Mouse (Mus musculus): ENCODE data around the gene Slc30a4. TPM values are rescaled to one million over a fixed set of nuclear protein-coding genes. Genes with fewer than 3 reads are reported as not detected.

Slc30a4 gene
- polyA plus RNA-seq, 1 experiment from 2014 or later, result 7.4 TPM

DNA sequence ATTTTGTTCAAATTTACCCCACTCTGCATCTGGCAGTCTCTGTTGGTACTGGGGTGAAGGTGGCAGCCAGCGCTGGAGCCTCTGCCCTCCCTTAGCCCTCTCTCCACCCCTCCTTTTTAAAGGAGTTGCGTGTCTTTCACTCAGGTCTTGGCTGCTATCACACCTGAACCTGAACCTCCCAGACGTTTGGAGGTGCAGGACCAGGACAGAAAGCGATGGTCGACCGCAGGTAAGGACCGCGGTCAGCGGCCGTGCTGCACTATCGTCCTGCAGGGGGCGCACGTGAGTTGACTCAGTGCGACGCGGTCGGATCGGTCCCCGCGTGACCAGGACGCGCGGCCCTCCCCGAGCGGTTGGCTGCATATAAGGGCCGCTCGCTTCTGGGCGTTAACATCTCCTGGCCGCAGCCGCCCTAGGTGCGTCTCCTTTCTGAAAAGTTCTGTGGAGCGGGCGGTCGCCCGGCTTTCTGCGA lies 64.9 kb downstream of the Slc30a4 start:
- peaks cover 13% of the 10 kb centered on the region for H3K27me3 ChIP-seq
- peak; percentile 71; the same call in 1 of the 2 replicates for ATAC-seq (ENCODE audit: low FRiP score, low read depth)
- H3K4me3 ChIP-seq, result peak overlapping the region; percentile 46
- H3K4me2 ChIP-seq, result peak overlapping the region; percentile 86
- H3K9ac ChIP-seq, result peak overlapping the region; percentile 50; the same call in 1 of the 2 replicates
- no peaks in the 10 kb centered on the region for H3K9me3 ChIP-seq
- H3K36me3 ChIP-seq, result peaks cover 13% of the 10 kb centered on the region
- H3K4me1 ChIP-seq (replicated peaks), result peaks cover 5% of the 10 kb centered on the region
- H3K27ac ChIP-seq (replicated peaks), result no peak overlapping the region
- WGBS, result 1% methylated on average over 36 of the region's 36 CpGs

GRCm38 (mm10) chr2:122636686-122637085 lies 65.8 kb downstream of the Slc30a4 start, which contains the start of gene AA467197:
TSS of gene AA467197 (plus strand) at chr2:122636986.
- ATAC-seq (ENCODE audit: low FRiP score, low read depth), result no peak
- no peaks in the 10 kb centered on the region for H3K9me3 ChIP-seq
- peak within 1 kb of the TSS; percentile 86 for H3K4me2 ChIP-seq
- 72% methylated on average over 3 of the region's 3 CpGs for WGBS
- peak within 1 kb of the TSS; percentile 46 for H3K4me3 ChIP-seq
- peak within 1 kb of the TSS; percentile 50; the same call in 1 of the 2 replicates for H3K9ac ChIP-seq
- H3K27me3 ChIP-seq, result peaks cover 13% of the 10 kb centered on the region
- no peak within 1 kb of the TSS for H3K27ac ChIP-seq (replicated peaks)
- H3K36me3 ChIP-seq, result peaks cover 13% of the 10 kb centered on the region
- H3K4me1 ChIP-seq (replicated peaks), result peaks cover 14% of the 10 kb centered on the region

MicroRNA genes within 50 kb of the gene (microRNA counts, 519-probe panel; counts per million panel counts)
- microRNA mmu-miR-147, result not detected

Small RNA genes lying within 50 kb of the gene (microRNA-seq; reads per million reads assigned to microRNA genes)
- gene Mir147, result 5.0 reads per million, percentile 21 among the genes with 10 or more reads in this experiment

Other genes starting within 250 kb of the Slc30a4 start
- 0.09 TPM in 1 of 2 replicates, not detected in the other for gene Gm14085, start 217.7 kb downstream of the Slc30a4 start, polyA plus RNA-seq (2015; fragmentation: Nextera tagmentation; extraction: Ambion mirVana)
- 42.2 and 46.9 TPM in 2 replicates for gene Gatm, start 91.4 kb downstream of the Slc30a4 start, polyA plus RNA-seq (2015; fragmentation: Nextera tagmentation; extraction: Ambion mirVana)
- 0.42 and 0.53 TPM in 2 replicates for gene AA467197, start 65.7 kb downstream of the Slc30a4 start, polyA plus RNA-seq (2015; fragmentation: Nextera tagmentation; extraction: Ambion mirVana)
- gene Bloc1s6, start 35.8 kb upstream of the Slc30a4 start, polyA plus RNA-seq (2015; fragmentation: Nextera tagmentation; extraction: Ambion mirVana), result 86.6 and 91.7 TPM in 2 replicates
- 2.9 and 3.1 TPM in 2 replicates for gene Sqor, start 62.6 kb upstream of the Slc30a4 start, polyA plus RNA-seq (2015; fragmentation: Nextera tagmentation; extraction: Ambion mirVana)